Mouse (Mus musculus) ES-E14 (cell line): ENCODE measurements around the gene Naga.

Experiments
- CHD2 ChIP-seq: IDR thresholded peaks from 2 replicates; pipeline ENCODE4 v1.6.1; 2014; ENCODE audit warnings: mild to moderate bottlenecking, low read depth, low read length, inconsistent platforms
- MAFK ChIP-seq: IDR thresholded peaks from 2 replicates; pipeline ENCODE4 v1.6.1; 2014; ENCODE audit warnings: mild to moderate bottlenecking, low read depth, low read length, inconsistent platforms; ENCODE audit not compliant: insufficient read depth
- ZC3H11A ChIP-seq: IDR thresholded peaks from 2 replicates; pipeline ENCODE4 v1.6.1; 2012; ENCODE audit warnings: low read depth, mild to moderate bottlenecking, inconsistent platforms, low read length, borderline replicate concordance
- ZNF384 ChIP-seq: IDR thresholded peaks from 2 replicates; pipeline ENCODE4 v1.6.1; 2012; ENCODE audit warnings: low read depth, low read length, inconsistent platforms

- TF ChIP-seq ZNF384 = no peak
- TF ChIP-seq ZC3H11A = no peak
- TF ChIP-seq MAFK = no peak
- no peak for TF ChIP-seq CHD2
Measured at GRCm38 (mm10) chr15:82342543-82342935, 3.8 kb upstream of the Naga start.
